Mouse (Mus musculus) erythroblast, embryonic 14.5 days (primary cell): ENCODE measurements around the gene Sprr2e.

ENCODE experiments used
- GATA1 ChIP-seq: IDR thresholded peaks from 2 replicates; pipeline ENCODE4 v1.6.1; 2012; ENCODE audit warnings: low read length, inconsistent platforms, mixed read lengths
- TAL1 ChIP-seq: IDR thresholded peaks from 3 replicates; pipeline ENCODE4 v1.6.1; 2012; ENCODE audit warnings: low read length, inconsistent platforms, mixed read lengths

- no peak for TF ChIP-seq GATA1
- no peak for TF ChIP-seq TAL1
Observed at GRCm38 (mm10) chr3:92336278-92336677, 15.7 kb upstream of the Sprr2e start.
